Mouse (Mus musculus): ENCODE results near the gene Cpd.

The Cpd gene

GRCm38 (mm10) chr11:76773811-76774210, 73.0 kb downstream of the Cpd start:
- no peak for DNase-seq

GRCm38 (mm10) chr11:76770566-76770965, 76.3 kb downstream of the Cpd start:
- DNase-seq, result no peak

DNA sequence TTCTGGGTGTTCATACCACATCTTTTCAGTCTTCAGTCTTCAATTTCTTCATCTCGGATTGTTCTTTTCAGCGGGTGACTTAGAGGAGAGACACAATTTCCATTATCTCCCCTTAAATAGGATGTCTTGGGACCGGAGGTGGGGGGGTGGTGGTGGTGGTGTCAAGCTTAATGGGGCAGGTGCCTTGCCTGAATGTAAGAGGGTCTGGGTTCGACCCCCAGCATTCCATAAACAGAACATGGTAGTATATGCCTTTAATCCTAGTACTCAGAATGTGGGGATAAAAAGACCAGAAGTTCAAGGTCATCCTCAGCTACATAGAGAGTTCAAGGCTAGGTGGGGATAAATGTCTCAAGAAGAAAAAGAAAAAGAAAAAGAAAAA, 83.1 kb downstream of the Cpd start:
- DNase-seq, result no peak

DNA sequence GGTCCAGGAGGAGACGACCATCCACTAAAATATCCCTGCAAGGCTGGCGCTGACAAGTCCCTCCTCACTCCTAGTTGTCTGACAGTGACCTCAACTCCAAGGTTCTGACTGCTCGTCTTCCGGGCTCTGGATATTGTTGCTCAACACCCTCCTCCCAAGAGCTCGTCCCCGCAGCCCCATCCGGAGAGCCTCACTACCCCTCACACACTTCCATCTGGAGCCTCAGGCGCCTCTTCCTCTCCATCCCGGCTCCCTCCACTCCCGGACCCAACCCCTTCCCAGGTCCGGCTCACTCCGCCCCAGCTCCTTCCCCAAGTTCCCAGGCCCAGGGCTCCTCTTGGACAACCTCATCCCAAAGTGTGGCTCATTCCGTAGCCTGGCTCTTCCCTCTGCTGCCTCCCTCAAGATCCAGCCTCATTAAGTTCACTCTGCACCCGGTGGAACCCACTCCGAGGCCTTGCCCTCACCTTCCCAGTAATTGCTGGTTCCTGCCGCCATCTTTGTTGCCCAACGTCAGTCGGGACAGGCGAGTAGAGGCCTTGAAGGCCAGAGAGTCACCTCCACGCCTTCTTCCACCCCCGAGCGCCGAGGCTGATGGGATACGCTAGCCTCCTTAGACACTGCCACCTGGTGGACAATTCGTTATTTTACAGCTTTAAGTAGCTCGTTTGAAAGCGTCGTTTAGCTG, 83.6 kb downstream of the Cpd start, which contains the start of gene Gosr1:
TSS of gene Gosr1 (minus strand) at position 527 of the 688 bp plus-strand sequence.
- peak; percentile 98 for DNase-seq

GRCm38 (mm10) chr11:76752276-76752675, 94.5 kb downstream of the Cpd start:
- no peak for DNase-seq

- DNase-seq, result no peak
Observed at GRCm38 (mm10) chr11:76748819-76749218, 98.0 kb downstream of the Cpd start.

GRCm38 (mm10) chr11:76745921-76746320, 100.9 kb downstream of the Cpd start:
- DNase-seq, result no peak

- DNase-seq, result no peak
Observed at GRCm38 (mm10) chr11:76744550-76744949, 102.3 kb downstream of the Cpd start.

- DNase-seq, result no peak
Observed at GRCm38 (mm10) chr11:76742511-76742910, 104.3 kb downstream of the Cpd start.

DNA sequence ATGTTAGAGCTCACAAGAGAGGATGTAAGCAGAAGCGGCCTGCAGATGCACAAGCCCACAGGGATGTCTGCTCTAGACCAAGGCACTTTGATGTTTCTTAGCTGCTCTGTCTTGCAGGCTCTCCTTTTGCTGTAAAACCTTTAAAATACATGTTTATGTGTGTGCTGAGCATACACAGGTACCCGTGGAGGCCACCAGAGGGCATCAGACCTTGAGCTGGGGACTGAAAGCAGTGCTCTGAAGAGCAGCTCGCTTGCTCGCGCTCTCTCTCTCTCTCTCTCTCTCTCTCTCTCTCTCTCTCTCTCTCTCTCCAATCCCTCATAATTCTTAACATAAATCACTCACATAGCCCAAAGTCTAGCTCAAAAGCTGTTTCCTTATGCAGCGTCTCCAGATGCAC, 107.7 kb downstream of the Cpd start:
- DNase-seq, result peak; percentile 42

- DNase-seq, result no peak
Observed at GRCm38 (mm10) chr11:76735753-76736324, 111.0 kb downstream of the Cpd start.

DNA sequence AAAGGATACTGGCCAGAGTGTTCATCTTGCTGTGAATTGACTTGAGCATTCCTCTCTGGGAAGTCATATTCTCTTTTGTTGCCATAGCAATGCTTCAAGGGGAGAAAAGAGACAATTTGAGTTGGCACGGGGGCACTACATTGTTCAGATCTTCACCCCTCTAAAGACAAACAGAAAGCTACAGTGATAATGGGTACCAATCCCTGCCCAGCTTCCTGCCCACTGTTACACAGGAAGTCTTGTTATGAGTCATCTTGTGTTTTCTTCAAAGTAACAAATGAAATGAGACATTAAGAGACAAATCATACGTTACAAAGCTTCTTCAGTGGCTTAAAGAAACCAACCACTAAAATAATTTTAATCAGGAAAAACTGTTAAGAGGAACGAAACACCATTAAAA, 112.3 kb downstream of the Cpd start:
- no peak for DNase-seq

- no peak for DNase-seq
Observed at GRCm38 (mm10) chr11:76730650-76731049, 116.2 kb downstream of the Cpd start.

All from retina, postnatal 1 day (tissue).